Mouse (Mus musculus): Measurements from ENCODE around the gene Irak1. TPM values are rescaled to one million over a fixed set of nuclear protein-coding genes. Genes with fewer than 3 reads are reported as not detected.

Gene Irak1
- polyA plus RNA-seq, 2 experiments from 2014 or later, result 22.5 to 26.5 TPM

- peak; percentile 22 for ATAC-seq
Observed at GRCm38 (mm10) chrX:73965307-73965706, 58.4 kb downstream of the Irak1 start.

DNA sequence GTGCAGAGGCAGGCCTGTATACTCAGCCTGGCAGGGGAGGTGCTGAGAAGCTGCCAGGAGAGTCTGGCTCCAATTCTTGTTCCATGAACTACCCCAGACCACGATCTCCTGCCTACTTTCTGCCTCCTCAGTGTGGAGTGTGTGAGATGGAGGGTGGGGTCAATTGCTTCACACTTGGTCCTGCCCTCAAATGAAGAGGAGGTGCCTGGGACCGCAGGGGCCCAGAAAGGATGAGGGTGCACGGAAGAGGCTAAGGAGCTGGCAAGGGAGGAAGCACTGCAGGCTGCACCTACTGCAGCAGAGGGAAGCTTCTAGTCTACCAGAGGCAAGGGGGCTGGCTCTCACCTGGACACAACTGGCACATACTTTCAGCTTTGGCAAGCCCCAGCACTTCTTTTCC lies 59.4 kb downstream of the Irak1 start:
- ATAC-seq, result peak; percentile 34

Other genes with a start within 250 kb of the Irak1 start
- 1 to 10 TPM in 1 of 2 experiments, not detected in 1; 1.7 TPM for gene Srpk3, start 249.5 kb downstream of the Irak1 start, polyA plus RNA-seq (2017; shearing (Covaris generic))
- gene Idh3g, start 237.0 kb downstream of the Irak1 start, polyA plus RNA-seq (2017; shearing (Covaris generic)), result 100 to 1,000 TPM; 167 to 173 TPM
- 100 to 1,000 TPM; 233 to 244 TPM for gene Ssr4, start 236.9 kb downstream of the Irak1 start, polyA plus RNA-seq (2017; shearing (Covaris generic))
- under 1 TPM; 0.11 to 0.13 TPM for gene Pdzd4, start 198.9 kb downstream of the Irak1 start, polyA plus RNA-seq (2017; shearing (Covaris generic))
- gene Avpr2, start 131.8 kb downstream of the Irak1 start, polyA plus RNA-seq (2017; shearing (Covaris generic)), result 1 to 10 TPM; 1.8 to 2.7 TPM
- 1 to 10 TPM; 8.8 to 9.8 TPM for gene L1cam, start 127.8 kb downstream of the Irak1 start, polyA plus RNA-seq (2017; shearing (Covaris generic))
- gene Arhgap4, start 102.0 kb downstream of the Irak1 start, polyA plus RNA-seq (2017; shearing (Covaris generic)), result 100 to 1,000 TPM; 116 to 144 TPM
- 100 to 1,000 TPM; 185 to 192 TPM for gene Naa10, start 102.0 kb downstream of the Irak1 start, polyA plus RNA-seq (2017; shearing (Covaris generic))
- gene Renbp, start 93.1 kb downstream of the Irak1 start, polyA plus RNA-seq (2017; shearing (Covaris generic)), result 1 to 10 TPM; 5.2 to 5.8 TPM
- 10 to 100 TPM; 26.8 to 36.6 TPM for gene Hcfc1, start 57.6 kb downstream of the Irak1 start, polyA plus RNA-seq (2017; shearing (Covaris generic))
- not detected for gene Opn1mw, start 103.5 kb upstream of the Irak1 start, polyA plus RNA-seq (2017; shearing (Covaris generic))
- 10 to 100 TPM; 16.3 to 18.2 TPM for gene Mecp2, start 111.4 kb upstream of the Irak1 start, polyA plus RNA-seq (2017; shearing (Covaris generic))
- not detected for gene Tex28, start 143.9 kb upstream of the Irak1 start, polyA plus RNA-seq (2017; shearing (Covaris generic))
- gene Tktl1, start 153.3 kb upstream of the Irak1 start, polyA plus RNA-seq (2017; shearing (Covaris generic)), result 1 to 10 TPM; 2.6 to 4.5 TPM
- gene Flna, start 225.9 kb upstream of the Irak1 start, polyA plus RNA-seq (2017; shearing (Covaris generic)), result 100 to 1,000 TPM; 202 to 298 TPM
- 10 to 100 TPM; 47.0 to 48.0 TPM for gene Emd, start 230.8 kb upstream of the Irak1 start, polyA plus RNA-seq (2017; shearing (Covaris generic))
- 1,000 to 10,000 TPM in 1 of 2 experiments, 100 to 1,000 TPM in 1; 640 to 1,689 TPM for gene Rpl10, start 246.9 kb upstream of the Irak1 start, polyA plus RNA-seq (2017; shearing (Covaris generic))